Mouse (Mus musculus): ENCODE measurements around the gene Nova2.

The Nova2 gene

GRCm38 (mm10) chr7:18925162-18925938 lies at the start of gene Nova2:
TSS of gene Nova2 (plus strand) at chr7:18925888.
- DNase-seq (ENCODE audit: low spot score): peak; percentile 57

DNA sequence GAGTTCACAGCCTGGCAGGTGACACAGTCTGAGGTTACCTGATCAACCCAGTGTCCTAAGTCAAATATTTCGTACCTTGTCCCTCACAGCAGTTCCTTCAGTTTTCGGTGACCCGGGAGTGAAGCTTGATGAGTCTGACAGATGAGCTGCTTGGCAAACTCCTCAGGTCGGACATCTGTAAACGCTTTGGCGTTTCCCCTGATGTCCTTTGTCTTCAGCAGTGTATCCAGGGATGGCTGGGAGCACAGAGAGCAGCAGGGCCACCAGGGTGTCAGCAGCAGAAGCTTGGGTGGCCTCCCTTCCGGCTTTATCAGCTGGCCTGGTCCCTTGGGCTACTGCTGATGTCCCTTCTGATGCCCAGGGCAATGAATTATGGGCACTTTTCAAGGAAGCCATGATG lies 47.0 kb upstream of the Nova2 start:
- no peak for DNase-seq (ENCODE audit: low spot score)

DNA sequence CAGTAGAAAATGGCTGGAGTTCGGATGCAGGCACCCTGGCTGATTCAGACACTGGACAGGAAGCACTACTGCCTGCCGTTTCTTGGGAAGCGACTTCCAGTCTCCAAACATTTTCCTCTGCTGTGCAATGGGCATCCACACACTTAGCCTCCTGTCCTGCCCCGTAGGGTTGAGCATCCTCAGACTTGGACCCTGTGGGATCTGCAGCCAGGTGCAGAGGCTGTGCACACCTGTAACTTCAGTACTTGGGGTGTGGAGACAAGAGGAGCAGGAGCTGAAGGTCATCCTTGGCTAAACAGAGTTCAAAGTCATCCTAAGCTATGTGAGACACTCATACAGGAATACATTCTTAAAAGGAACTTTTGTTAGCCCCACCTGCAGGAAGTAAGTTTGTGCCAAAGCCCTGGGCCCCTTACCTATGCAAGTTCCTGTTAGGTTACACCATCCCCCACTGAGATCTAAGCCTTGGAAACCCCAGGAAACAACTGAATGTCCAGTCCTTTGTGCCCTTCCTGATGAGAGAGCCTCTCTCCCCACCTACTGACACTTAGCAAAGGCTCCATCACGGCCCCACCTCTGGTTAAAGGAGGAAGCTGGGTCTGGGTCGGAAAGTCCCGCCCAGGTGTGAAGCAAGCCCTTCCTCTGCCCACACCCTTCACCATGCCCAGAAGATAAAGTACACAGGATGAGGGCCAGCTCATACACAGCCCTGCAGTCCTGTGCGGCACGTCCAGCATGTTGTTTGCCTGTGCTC lies 41.5 kb upstream of the Nova2 start:
- no peak for DNase-seq (ENCODE audit: low spot score)

DNA sequence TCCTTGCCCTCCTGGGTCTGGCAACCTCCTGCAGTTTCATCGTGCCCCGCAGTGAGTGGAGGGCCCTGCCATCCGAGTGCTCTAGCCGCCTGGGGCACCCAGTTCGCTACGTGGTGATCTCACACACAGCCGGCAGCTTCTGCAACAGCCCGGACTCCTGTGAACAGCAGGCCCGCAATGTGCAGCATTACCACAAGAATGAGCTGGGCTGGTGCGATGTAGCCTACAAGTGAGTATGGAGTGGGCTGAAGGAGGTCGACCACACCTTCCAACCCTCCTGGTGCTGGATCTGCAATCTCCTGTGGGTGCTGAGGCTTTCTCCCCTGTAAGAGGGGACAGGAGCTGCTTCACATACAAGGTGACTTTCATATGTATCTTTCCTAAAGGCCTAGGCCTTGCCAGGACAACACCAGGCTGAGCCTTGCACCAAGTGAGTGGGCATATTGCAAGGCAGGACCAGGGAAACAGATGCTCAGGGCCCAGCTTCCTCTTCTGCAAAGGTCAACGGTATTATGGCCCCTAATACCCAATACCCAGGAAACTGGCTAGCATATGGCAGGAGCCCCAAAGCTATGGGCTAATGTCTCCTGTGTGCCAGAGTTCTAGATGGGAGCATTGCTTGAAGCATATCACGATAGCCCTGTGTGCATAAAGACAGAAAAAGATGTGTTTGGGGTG lies 40.8 kb upstream of the Nova2 start:
- DNase-seq (ENCODE audit: low spot score): no peak

- no peak for DNase-seq (ENCODE audit: low spot score)
Measured at GRCm38 (mm10) chr7:18886963-18887362, 38.7 kb upstream of the Nova2 start.

GRCm38 (mm10) chr7:18890848-18891247 lies 34.8 kb upstream of the Nova2 start:
- no peak for DNase-seq (ENCODE audit: low spot score)

GRCm38 (mm10) chr7:18891872-18892599 lies 33.7 kb upstream of the Nova2 start:
- peak; percentile 83 for DNase-seq (ENCODE audit: low spot score)

- no peak for DNase-seq (ENCODE audit: low spot score)
Measured at GRCm38 (mm10) chr7:18893009-18893408, 32.7 kb upstream of the Nova2 start.

DNA sequence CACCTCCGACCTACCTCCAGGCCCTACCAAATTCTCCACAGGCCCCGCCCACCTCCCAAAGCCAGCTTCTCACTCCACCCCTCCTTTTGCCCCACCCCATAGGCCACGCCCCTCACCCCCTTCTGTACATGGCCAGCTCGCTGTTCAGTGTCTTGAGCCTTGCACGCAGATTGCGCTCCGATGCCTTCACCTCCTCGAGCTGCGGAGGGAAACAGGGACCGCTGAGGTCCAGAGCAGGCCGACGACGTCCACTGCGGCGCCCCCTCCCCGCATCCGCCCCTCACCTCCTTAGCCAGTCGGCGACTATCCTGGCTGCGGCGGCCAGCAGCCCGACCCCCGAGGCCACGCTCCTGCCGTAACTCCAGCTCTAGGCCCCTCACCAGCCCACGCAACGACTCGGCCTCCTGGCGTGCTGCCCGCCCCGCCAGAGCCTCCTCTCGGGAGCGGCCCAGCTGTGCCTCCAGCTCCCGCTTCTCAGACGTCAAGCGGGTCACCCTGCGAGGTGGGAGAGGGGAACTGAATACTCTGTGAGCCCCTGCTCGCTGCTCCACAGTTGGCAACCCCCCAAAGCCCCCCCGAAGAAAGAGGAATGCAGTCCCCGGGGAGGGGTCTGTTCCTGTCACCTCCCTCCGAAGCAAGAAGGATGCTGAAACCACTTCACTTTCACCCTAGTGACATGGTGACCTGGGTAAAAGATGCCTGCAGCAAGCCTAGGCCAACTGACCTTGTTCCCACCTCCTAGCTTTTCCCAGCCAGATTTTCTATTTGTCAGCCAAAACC lies 31.8 kb upstream of the Nova2 start:
- peak; percentile 43 for DNase-seq (ENCODE audit: low spot score)

DNA sequence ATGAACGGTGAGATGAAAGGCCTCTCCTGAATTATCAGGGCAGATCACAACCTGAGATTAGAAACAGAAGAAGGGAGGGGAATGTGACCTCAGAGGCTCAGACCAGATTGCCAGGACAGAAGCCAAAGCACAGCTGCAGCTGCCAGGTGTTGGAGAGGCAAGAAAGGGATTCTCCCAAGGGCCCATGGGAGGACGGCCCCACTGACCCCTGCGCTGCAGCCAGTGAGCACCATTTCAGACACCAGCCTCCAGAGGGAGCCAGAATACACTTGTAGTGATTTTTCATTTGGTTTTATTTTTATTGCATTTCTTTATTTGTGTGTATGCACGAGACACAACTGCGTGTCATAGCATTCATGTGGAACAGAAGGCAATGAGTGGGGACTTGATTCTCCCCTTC lies 29.2 kb upstream of the Nova2 start:
- no peak for DNase-seq (ENCODE audit: low spot score)

DNA sequence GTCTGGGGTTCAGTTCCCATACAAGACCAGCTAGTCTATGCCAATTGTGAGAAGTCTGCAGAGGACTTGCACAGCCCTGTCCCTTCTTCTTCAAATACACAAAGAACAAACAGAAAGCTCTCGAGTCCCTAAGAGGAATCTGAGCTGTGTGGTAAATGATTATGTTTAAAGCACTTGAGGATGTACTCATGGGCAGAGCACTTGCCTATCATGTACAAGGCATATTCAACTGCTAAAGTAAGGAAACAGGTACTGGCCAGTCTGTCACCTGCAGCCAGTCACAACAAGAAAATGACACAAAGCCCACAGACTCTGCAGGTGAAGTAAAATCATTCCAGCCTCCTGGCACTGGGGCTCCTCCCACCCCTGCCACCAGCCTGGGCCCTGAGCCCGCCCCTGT lies 25.2 kb upstream of the Nova2 start:
- no peak for DNase-seq (ENCODE audit: low spot score)

DNA sequence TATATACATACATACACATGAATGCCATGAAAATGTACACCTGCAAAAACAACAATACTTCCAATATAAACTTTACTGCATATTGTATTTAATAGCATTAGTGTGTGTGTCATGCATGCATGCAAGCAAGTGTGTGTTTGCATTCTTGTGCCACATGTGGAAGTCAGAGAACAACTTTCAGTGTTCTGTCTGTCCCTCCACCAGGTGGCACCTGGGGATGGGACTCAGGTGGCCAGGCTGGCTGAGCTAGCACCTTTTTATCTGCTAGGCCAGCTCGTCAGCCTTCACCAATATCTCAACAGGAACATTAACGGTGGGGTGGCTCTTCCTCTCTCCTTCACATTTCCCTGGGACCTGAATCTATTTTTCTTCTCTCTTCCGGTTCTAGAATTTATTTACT lies 23.2 kb upstream of the Nova2 start:
- DNase-seq (ENCODE audit: low spot score): no peak

DNA sequence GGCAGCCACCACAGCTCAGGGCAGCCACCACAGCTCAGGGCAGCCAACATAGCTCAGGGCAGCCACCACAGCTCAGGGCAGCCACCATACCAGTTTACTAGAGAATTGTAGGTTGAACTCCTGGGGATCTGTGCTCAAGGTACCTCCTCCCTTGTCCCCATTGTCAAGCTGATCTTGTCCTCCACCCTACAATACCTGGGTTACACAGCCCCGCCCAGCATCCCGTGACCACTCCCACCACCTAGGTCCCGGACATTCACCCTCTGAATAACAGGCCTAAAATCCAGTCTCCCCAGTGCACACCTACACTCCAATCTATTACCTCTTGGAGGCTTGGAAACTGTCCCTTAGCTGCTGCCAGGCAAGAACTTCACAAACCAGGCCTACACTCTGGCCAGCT lies 20.7 kb upstream of the Nova2 start:
- DNase-seq (ENCODE audit: low spot score): no peak

DNA sequence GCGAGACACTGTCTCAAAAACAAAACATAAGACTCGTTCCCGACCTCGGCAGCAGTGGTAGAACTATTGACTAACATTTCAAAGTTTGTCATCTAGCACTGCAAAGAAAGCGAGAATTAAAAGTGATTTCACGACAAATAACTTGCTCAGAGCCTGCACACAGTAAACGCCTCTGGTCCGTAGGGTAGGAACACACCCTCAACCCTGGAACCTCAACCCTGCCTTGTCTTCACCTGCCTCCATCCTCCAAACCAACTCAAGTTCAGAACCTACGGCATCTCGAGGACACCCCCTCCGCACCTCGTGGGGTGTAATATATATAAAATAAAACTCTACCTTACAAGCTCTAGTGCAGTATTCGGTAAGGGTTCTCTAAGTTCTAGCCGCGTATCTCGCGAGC lies 15.9 kb upstream of the Nova2 start:
- DNase-seq (ENCODE audit: low spot score): no peak

DNA sequence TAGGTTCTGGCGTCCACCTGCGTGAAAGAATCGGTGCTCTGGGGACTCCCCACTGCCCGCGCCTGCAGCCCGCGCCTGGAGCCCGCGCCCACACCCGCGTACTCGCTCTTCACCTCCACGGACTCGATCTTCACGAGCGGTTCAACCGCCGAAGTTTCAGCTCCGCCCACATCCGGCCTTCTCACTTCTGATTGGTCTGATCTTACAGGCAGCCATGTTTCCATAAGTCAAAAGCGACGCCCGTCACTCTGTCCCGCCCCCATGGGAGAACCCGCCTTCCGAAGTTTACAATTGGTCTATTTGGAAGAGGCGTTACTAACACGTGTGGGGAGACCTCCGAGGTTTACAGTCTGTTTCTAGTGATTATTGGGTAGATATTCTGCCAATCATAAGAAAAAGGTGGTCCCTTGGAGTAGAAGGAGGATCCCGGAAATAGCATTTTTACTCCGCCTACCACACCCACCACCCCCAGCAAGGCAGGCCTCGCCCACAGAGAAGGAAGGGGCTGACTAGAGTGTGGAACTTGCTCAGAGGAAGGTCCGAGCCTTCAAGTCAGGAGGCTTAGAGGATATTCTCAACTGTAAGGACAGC lies 15.4 kb upstream of the Nova2 start, which contains the start of gene Ccdc61:
TSS of gene Ccdc61 (minus strand) at position 175 of the 591 bp plus-strand sequence.
- DNase-seq (ENCODE audit: low spot score): peak; percentile 97

DNA sequence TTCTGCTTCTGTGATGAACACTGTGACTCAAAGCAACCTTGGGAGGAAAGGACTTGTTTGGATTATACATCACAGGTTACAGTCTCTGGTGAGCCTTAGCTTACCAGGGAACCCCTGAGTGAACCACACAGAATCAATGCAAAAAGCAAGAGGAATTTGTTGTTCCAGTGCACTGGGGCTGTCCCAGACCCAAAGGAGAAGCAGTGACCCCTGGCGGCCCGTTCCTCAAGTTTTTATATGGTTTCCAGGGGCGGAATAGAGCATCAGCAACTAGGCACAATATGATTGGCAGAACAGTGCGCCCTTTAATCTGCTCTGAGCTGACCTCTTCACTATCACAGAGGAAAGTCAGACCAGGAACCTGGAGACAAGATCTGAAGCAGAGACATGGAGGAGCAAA lies 9.4 kb upstream of the Nova2 start:
- no peak for DNase-seq (ENCODE audit: low spot score)

DNA sequence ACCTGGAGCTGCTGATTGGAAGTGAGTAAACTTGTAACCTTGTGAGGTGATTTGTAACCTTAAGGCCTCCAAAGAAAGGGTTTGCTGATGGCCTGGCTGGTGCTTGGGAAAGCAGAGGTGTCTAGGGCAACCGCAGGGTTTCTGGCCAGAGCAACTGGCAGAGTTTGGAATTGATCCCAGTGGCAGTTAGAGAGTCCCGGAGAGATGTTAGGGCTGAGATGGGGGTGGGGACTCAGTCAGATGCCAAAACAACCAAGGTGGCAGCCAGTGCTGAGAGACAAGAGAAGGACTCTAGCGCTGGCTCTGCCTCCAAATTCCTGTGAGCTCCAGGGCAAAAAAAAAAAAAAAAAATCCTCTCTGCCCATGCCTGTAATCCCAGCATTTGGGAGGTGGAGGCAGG lies 7.8 kb upstream of the Nova2 start:
- no peak for DNase-seq (ENCODE audit: low spot score)

- no peak for DNase-seq (ENCODE audit: low spot score)
Measured at GRCm38 (mm10) chr7:18921069-18921468, 4.6 kb upstream of the Nova2 start.

DNA sequence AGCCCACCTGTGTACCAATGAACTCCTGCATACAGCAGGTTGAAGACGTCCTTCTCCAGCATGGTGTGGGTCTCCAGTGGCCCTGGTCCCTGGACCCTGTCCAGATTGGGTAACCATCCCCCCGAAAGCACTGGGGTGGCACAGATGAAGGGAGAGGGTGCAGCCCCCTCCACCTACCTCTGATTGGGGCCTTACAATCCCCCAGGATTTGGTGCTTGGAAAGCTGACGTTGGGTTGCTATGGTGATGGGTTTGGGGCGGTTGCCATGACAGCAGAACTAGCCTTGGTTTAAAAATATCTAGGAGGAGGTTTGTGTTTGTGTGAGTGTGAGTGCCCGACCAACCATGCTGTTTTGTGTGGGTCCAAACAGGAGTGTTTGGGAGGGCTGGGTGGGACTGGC lies 2.9 kb upstream of the Nova2 start:
- no peak for DNase-seq (ENCODE audit: low spot score)

DNA sequence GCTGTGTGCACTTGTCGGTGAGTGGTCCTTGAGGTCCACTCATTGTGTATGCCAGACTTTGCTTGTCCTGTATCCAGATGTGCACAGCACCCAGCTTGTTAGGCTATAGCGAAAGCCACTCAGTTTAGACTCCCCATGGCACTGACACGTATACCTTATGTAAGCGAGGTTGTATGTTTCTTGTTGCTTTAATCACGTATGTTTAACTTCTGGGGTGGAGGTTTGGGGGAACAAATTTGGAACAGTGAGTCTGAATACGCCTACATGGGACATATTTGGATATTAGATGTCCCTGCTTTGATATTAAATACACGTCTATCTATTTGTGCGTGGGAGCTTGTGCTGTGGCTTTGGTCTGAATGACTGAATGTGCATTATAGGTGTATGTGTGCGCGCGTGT lies 2.4 kb upstream of the Nova2 start:
- no peak for DNase-seq (ENCODE audit: low spot score)

- DNase-seq (ENCODE audit: low spot score): no peak
Measured at GRCm38 (mm10) chr7:18923711-18924191, 1.9 kb upstream of the Nova2 start.
